Mouse (Mus musculus): ENCODE measurements at regions not wholly inside any gene's neighbourhood (a gene's known extent, or its start where the extent isn't known, plus 50 kb on each side); places are given as distances from the start of the nearest gene placed in this dataset.

GRCm38 (mm10) chr1:64195294-64195693, 73.2 kb upstream of the Klf7 start:
- TF ChIP-seq CTCF (IDR thresholded peaks at IDR 0.05; ENCODE audit: low read depth, low read length): no peak
- TF ChIP-seq POLR2A (IDR thresholded peaks at IDR 0.05; ENCODE audit: extremely low read depth, insufficient read depth, low read length): no peak

All from liver, adult 2 months (tissue).